ENCODE assay signal across 9 mouse cellular contexts in the genomic region with DNA sequence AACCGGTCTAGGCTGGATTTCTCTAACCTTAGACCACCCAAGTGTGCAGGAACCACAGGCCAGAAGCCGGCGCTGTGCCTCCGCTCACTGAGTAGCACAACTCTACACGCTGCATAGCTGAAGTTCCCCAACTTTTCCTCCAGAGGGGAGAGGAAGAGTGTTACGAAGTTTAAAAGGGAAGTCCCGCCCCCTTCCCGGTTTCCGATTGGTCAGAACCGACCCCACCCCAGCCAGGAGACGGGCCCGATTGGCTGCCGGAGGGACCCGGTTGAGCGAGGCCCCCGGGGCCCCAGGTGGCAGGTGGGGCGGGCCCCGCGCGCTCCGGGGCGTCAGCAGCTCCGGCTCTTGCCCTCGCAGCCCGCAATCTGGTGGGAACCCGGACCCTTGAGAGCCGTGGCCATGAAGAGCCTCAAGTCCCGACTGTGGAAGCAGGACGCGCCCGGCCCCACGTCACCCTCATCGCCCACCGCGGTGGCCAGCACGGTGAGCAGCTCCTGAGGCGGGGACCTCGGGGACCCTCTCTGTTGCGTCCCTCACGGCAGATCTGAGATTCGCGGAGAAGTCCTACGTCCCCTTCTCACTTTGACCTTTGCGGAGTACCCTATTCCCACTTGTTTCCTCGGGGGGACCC. TPM values are rescaled to one million over a fixed set of nuclear protein-coding genes. Genes with fewer than 3 reads are reported as not detected.
A peak's percentile ranks its signal among the peaks of the same experiment; 100 is the strongest.
DNase-seq lines count a peak whose midpoint lies in the region; ATAC-seq and TF ChIP-seq lines count a peak whose summit lies in the region.
"Had no signal": no experiment of that assay in that cellular context is flagged by ENCODE, and none has a peak within 500 bp of the region (broad histone marks: within the 10 kb centered on the region; RNA-seq: fewer than 3 reads in every experiment).

A gene (plus strand): TSS at position 333 of the 631 bp plus-strand sequence.

- peaks cover 30% of the 10 kb centered on the region for H3K4me1 ChIP-seq in forebrain, embryonic 10.5 days
- H3K4me1 ChIP-seq in heart, embryonic 13.5 days, result peaks cover 45% of the 10 kb centered on the region
- peaks cover 4% of the 10 kb centered on the region for H3K4me1 ChIP-seq in liver, adult 2 months (ENCODE audit: control insufficient read depth, insufficient read depth, low read length)
- H3K4me1 ChIP-seq in stomach, postnatal 0 days (replicated peaks; ENCODE audit: control insufficient read depth, insufficient read depth), result no peaks in the 10 kb centered on the region; the same call in 1 of the 2 replicates

- H3K4me2 ChIP-seq in heart, embryonic 13.5 days, result peak within 1 kb of the TSS; percentile 90
- H3K4me2 ChIP-seq in stomach, postnatal 0 days (replicated peaks; ENCODE audit: low read depth), result peak within 1 kb of the TSS; percentile 99

- peak within 1 kb of the TSS; percentile 93 for H3K9ac ChIP-seq in heart, embryonic 13.5 days
- peak within 1 kb of the TSS; percentile 71 for H3K9ac ChIP-seq in liver, adult 2 months (ENCODE audit: low read depth, low read length)
- H3K9ac ChIP-seq in stomach, postnatal 0 days (ENCODE audit: low read length), result peak within 1 kb of the TSS; percentile 78

- WGBS in forebrain, embryonic 10.5 days, result under 1% methylated on average over 45 of the region's 45 CpGs
- WGBS in heart, embryonic 13.5 days, result under 1% methylated on average over 45 of the region's 45 CpGs
- 1% methylated on average over 45 of the region's 45 CpGs for WGBS in liver, adult 2 months
- under 1% methylated on average over 30 of the region's 45 CpGs for WGBS in stomach, postnatal 0 days

- 0 out of 2 replicates have a peak, but pooled peaks cover 10% of the 10 kb centered on the region for H3K27me3 ChIP-seq in forebrain, embryonic 10.5 days (ENCODE audit: poor library complexity, severe bottlenecking)
- H3K27me3 ChIP-seq in heart, embryonic 13.5 days (replicated peaks), result no peaks in the 10 kb centered on the region
- no peaks in the 10 kb centered on the region for H3K27me3 ChIP-seq in liver, adult 2 months (ENCODE audit: control insufficient read depth, insufficient read depth, low read length)
- no peaks in the 10 kb centered on the region for H3K27me3 ChIP-seq in stomach, postnatal 0 days (ENCODE audit: control insufficient read depth, insufficient read depth, low read length)
- H3K27me3 ChIP-seq: CH12.LX had no signal

- peak within 1 kb of the TSS; percentile 93 for H3K27ac ChIP-seq in forebrain, embryonic 10.5 days
- H3K27ac ChIP-seq in heart, embryonic 13.5 days (replicated peaks), result peak within 1 kb of the TSS; percentile 88
- peak within 1 kb of the TSS; percentile 1; the same call in 1 of the 2 replicates for H3K27ac ChIP-seq in liver, adult 2 months (replicated peaks; ENCODE audit: insufficient read depth, low read depth, low read length)
- peak within 1 kb of the TSS; percentile 78 for H3K27ac ChIP-seq in stomach, postnatal 0 days (replicated peaks)

- peak; percentile 95 for DNase-seq in 3T3-L1 (ENCODE audit: low read depth, low spot score)
- DNase-seq in brain, embryonic 18.5 days (ENCODE audit: low read depth, low spot score), result peak; percentile 58
- DNase-seq in forebrain, embryonic 10.5 days (ENCODE audit: extremely low spot score, low spot score), result peak; percentile 94
- peak; percentile 98 for DNase-seq in kidney, postnatal 10 days
- DNase-seq in liver, adult 2 months (ENCODE audit: extremely low read depth, low read depth, low spot score), result peak; percentile 80
- peak; percentile 96 for DNase-seq in neural tube, embryonic 10.5 days (ENCODE audit: extremely low spot score, low spot score)
- DNase-seq in stomach, postnatal 0 days (ENCODE audit: low spot score), result peak; percentile 97

- ATAC-seq in heart, embryonic 13.5 days (ENCODE audit: extremely low read depth, insufficient number of reproducible peaks, low FRiP score, low TSS enrichment), result peak; percentile 91
- peak; percentile 98 for ATAC-seq in stomach, postnatal 0 days (ENCODE audit: low FRiP score, low TSS enrichment)

- H3K4me3 ChIP-seq in forebrain, embryonic 10.5 days, result peak within 1 kb of the TSS; percentile 94
- H3K4me3 ChIP-seq in heart, embryonic 13.5 days, result peak within 1 kb of the TSS; percentile 94
- peak within 1 kb of the TSS; percentile 75 for H3K4me3 ChIP-seq in liver, adult 2 months (ENCODE audit: insufficient read depth, low read depth, low read length)
- peak within 1 kb of the TSS; percentile 86 for H3K4me3 ChIP-seq in stomach, postnatal 0 days (ENCODE audit: low read depth, low read length)

- TF ChIP-seq POLR2A in liver, adult 2 months (IDR thresholded peaks at IDR 0.05; ENCODE audit: extremely low read depth, insufficient read depth, low read length), result 0 out of 2 replicates have a peak, but pooled peaks have one; percentile 31

- TF ChIP-seq CTCF in liver, adult 2 months (IDR thresholded peaks at IDR 0.05; ENCODE audit: low read depth, low read length), result peak; percentile 68
- peak; percentile 87 for TF ChIP-seq CTCF in stomach, postnatal 0 days (IDR thresholded peaks at IDR 0.05; ENCODE audit: low read depth)

- no peaks in the 10 kb centered on the region for H3K9me3 ChIP-seq in forebrain, embryonic 10.5 days
- no peaks in the 10 kb centered on the region for H3K9me3 ChIP-seq in heart, embryonic 13.5 days
- no peaks in the 10 kb centered on the region for H3K9me3 ChIP-seq in stomach, postnatal 0 days (ENCODE audit: control insufficient read depth, low read length)

- H3K36me3 ChIP-seq in forebrain, embryonic 10.5 days (replicated peaks), result no peaks in the 10 kb centered on the region
- no peaks in the 10 kb centered on the region for H3K36me3 ChIP-seq in heart, embryonic 13.5 days
- H3K36me3 ChIP-seq in liver, adult 2 months (ENCODE audit: control insufficient read depth, insufficient read depth, low read length), result no peaks in the 10 kb centered on the region
- H3K36me3 ChIP-seq in stomach, postnatal 0 days (ENCODE audit: control insufficient read depth, insufficient read depth, low read length), result no peaks in the 10 kb centered on the region

- TF ChIP-seq EP300 in stomach, postnatal 0 days (optimal IDR thresholded peaks at IDR 0.05), result peak; percentile 20

- no peaks in the 10 kb centered on the region for H3K79me2 ChIP-seq in liver, adult 2 months (ENCODE audit: control insufficient read depth, insufficient read depth, low read length)

RNA-seq across cellular contexts. Expression of the gene that starts here (rescaled TPM):
- 32.5 and 33.1 TPM in 2 replicates for polyA plus RNA-seq in forebrain, embryonic 10.5 days (2016; fragmentation: Nextera tagmentation; extraction: Ambion mirVana)
- 25.8 and 27.3 TPM in 2 replicates for polyA plus RNA-seq in heart, embryonic 13.5 days (2015; fragmentation: Nextera tagmentation; extraction: Ambion mirVana)
- total RNA-seq in liver, adult 2 months (2014; rRNA removed), result 3.5 and 3.7 TPM in 2 replicates
- polyA plus RNA-seq in liver, adult 2 months (2012; rRNA removed), result 1.7 and 2.0 TPM in 2 replicates
- 17.3 and 18.6 TPM in 2 replicates for polyA plus RNA-seq in stomach, postnatal 0 days (2015; fragmentation: Nextera tagmentation; extraction: Ambion mirVana)

Comparison
In these comparisons a context has a peak if more than half of its experiments do, and no peak if none do; other contexts are left out.
1. Peak in every context shown above with its lines: DNase-seq, ATAC-seq, H3K4me3 ChIP-seq and H3K27ac ChIP-seq.
2. H3K27ac ChIP-seq: peak in every context shown above with its lines; median percentile 93 in forebrain, embryonic 10.5 days; 88 in heart, embryonic 13.5 days; 78 in stomach, postnatal 0 days; 1 in liver, adult 2 months.